25 mouse cellular contexts compared by ENCODE assay signal in the genomic region with DNA sequence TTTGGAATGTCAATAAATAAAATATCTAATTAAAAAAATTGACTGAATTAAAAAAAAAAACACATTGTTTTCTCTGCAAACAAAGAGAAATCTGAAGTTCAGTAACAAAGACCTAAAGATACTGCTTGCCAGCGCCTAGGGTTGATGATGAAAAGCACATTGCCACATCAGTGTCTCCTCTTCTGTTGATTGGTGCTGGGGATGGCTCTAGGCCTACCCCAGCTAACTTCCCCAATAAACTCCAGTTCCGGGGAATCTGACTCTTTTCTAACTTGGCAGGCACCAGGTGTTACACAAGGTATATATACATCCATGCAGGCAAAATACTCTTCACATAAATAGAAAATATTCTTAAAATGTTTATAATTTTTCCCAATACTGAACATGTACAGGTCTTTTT.
"Had no signal": no experiment of that assay in that cellular context is flagged by ENCODE, and none has a peak within 500 bp of the region (broad histone marks: within the 10 kb centered on the region; RNA-seq: fewer than 3 reads in every experiment).

No protein-coding gene starts in this region.

- H3K9ac ChIP-seq: heart, embryonic 13.5 days; heart, embryonic 15.5 days; hindbrain, embryonic 12.5 days; hindbrain, embryonic 14.5 days; intestine, embryonic 15.5 days; limb, embryonic 12.5 days; liver, embryonic 12.5 days had no signal

- DNase-seq: gastrocnemius, adult 2 months; gastrocnemius, postnatal 10 days; gastrocnemius, postnatal 25 days; heart, adult 2 months; heart, postnatal 14 days; heart, postnatal 4 days; kidney, adult 18-20 months; kidney, adult 8-10 months; kidney, postnatal 10 days; kidney, postnatal 25 days; kidney, postnatal 4 days had no signal

- H3K9me3 ChIP-seq: heart, embryonic 13.5 days; heart, embryonic 15.5 days; hindbrain, embryonic 10.5 days; hindbrain, embryonic 12.5 days; intestine, embryonic 15.5 days; limb, embryonic 10.5 days; limb, embryonic 12.5 days; liver, embryonic 12.5 days had no signal

- H3K4me1 ChIP-seq: heart, embryonic 13.5 days; heart, embryonic 15.5 days; hindbrain, embryonic 10.5 days; hindbrain, embryonic 12.5 days; intestine, embryonic 15.5 days; limb, embryonic 10.5 days; limb, embryonic 12.5 days; liver, embryonic 12.5 days had no signal

- ATAC-seq: hindbrain, embryonic 16.5 days; inflammation-experienced regulatory T-cells, adult 6 months; intestine, embryonic 15.5 days; intestine, postnatal 0 days; liver, embryonic 12.5 days had no signal

- H3K4me3 ChIP-seq: gastrocnemius, adult 2 months; heart, adult 2 months; heart, embryonic 13.5 days; heart, embryonic 15.5 days; hindbrain, embryonic 10.5 days; hindbrain, embryonic 12.5 days; intestine, embryonic 15.5 days; left cerebral cortex, adult 2 months; limb, embryonic 10.5 days; limb, embryonic 12.5 days; liver, embryonic 12.5 days had no signal

- H3K4me2 ChIP-seq: heart, embryonic 11.5 days; heart, embryonic 13.5 days; heart, embryonic 15.5 days; hindbrain, embryonic 12.5 days; hindbrain, embryonic 14.5 days; intestine, embryonic 15.5 days; limb, embryonic 12.5 days; liver, embryonic 12.5 days had no signal

- H3K27ac ChIP-seq: gastrocnemius, adult 2 months; heart, adult 2 months; heart, embryonic 13.5 days; heart, embryonic 15.5 days; hindbrain, embryonic 10.5 days; hindbrain, embryonic 12.5 days; hindbrain, embryonic 14.5 days; intestine, embryonic 15.5 days; left cerebral cortex, adult 2 months; limb, embryonic 10.5 days; limb, embryonic 12.5 days; liver, embryonic 12.5 days had no signal

- H3K27me3 ChIP-seq: heart, embryonic 13.5 days; heart, embryonic 15.5 days; hindbrain, embryonic 12.5 days; intestine, embryonic 15.5 days; limb, embryonic 12.5 days; liver, embryonic 12.5 days had no signal
